Mouse (Mus musculus) cerebellum, postnatal 10 days (tissue): ENCODE results near the gene Mrpl9.

Experiments
- DNase-seq, 2 experiments: peaks; one replicate each; pipeline ENCODE4 v3.0.0; 2021; ENCODE audit warnings: mixed read lengths in 2 of 2

Mrpl9 gene

GRCm38 (mm10) chr3:94468931-94469330, 25.8 kb downstream of the Mrpl9 start:
- DNase-seq: no peak

GRCm38 (mm10) chr3:94472447-94473114, 29.5 kb downstream of the Mrpl9 start:
- DNase-seq: peak; percentile 49 to 67

GRCm38 (mm10) chr3:94473115-94473505, 30.0 kb downstream of the Mrpl9 start:
- peak in 1 of 2 experiments; percentile 23 for DNase-seq

- peak; percentile 67 to 69 for DNase-seq
These were observed 30.6 kb downstream of the Mrpl9 start for GRCm38 (mm10) chr3:94473567-94474232.

GRCm38 (mm10) chr3:94476301-94477035, 33.4 kb downstream of the Mrpl9 start:
- DNase-seq: peak in 1 of 2 experiments; percentile 29

- DNase-seq: peak; percentile 46 to 57
These were observed 34.3 kb downstream of the Mrpl9 start for GRCm38 (mm10) chr3:94477444-94477843.

GRCm38 (mm10) chr3:94477981-94478422, 34.9 kb downstream of the Mrpl9 start, which contains the start of gene Celf3:
Gene Celf3, plus strand, starts transcription at chr3:94478295.
- DNase-seq: peak; percentile 84 to 92

- peak; percentile 69 to 73 for DNase-seq
These were observed 35.6 kb downstream of the Mrpl9 start for GRCm38 (mm10) chr3:94478591-94479169.

- peak in 1 of 2 experiments; percentile 24 for DNase-seq
These were observed 36.4 kb downstream of the Mrpl9 start for GRCm38 (mm10) chr3:94479564-94479963.

- peak in 1 of 2 experiments; percentile 47 for DNase-seq
These were observed 37.3 kb downstream of the Mrpl9 start, which contains the start of gene Riiad1 for GRCm38 (mm10) chr3:94480291-94480884. Gene Riiad1, minus strand, starts transcription at chr3:94480341.

- peak in 1 of 2 experiments; percentile 30 for DNase-seq
These were observed 38.3 kb downstream of the Mrpl9 start for GRCm38 (mm10) chr3:94481429-94481828.

GRCm38 (mm10) chr3:94482764-94483385, 39.8 kb downstream of the Mrpl9 start:
- DNase-seq: peak; percentile 54 to 56

- peak; percentile 97 for DNase-seq
These were observed 40.8 kb downstream of the Mrpl9 start for GRCm38 (mm10) chr3:94483790-94484439.

- peak; percentile 51 to 68 for DNase-seq
These were observed 42.8 kb downstream of the Mrpl9 start for GRCm38 (mm10) chr3:94485922-94486321.

GRCm38 (mm10) chr3:94487581-94487980, 44.5 kb downstream of the Mrpl9 start:
- DNase-seq: peak; percentile 42 to 47

GRCm38 (mm10) chr3:94497162-94497561, 54.0 kb downstream of the Mrpl9 start:
- no peak for DNase-seq
